Mouse (Mus musculus) B cell, adult 2 months (primary cell): ENCODE data around the gene Hacl1.

Source experiments
- DNase-seq, 2 experiments: peaks; one replicate each; pipeline ENCODE4 v3.0.0; 2022

Hacl1 gene

DNA sequence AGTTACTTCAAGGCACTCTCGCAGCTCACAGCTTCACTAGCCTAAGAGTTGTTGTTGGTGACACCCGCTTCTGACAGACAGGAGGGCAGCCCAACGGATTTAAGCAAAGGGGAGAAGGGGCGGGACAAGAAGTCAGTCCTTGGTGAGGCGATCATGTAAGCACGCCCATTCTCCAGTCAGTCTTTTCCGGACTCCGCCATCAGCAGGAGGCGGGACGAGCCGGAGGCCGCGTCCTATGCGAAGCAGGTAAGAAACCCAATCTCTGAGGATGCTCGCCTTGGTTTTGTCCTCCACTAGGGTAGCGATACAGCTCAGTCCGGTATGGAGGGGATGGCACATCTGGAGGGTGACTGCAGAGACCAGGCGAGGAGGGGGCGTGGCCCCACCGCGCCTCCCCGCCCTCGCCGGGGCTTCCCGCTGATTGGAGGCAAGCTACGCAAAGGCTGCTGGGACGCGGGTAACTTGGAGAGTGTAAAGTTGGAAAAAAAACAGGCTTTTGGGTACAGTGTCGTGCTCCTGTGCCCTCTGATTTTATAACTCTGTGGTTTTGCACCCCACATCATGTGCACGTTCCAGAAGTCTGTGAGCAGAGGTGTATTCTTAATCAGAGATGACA, at the start of gene Hacl1, which contains the start of gene Btd:
TSS of gene Hacl1 (minus strand) at position 397 of the 616 bp plus-strand sequence.
TSS of gene Btd (plus strand) at position 139 of the 616 bp plus-strand sequence.
- peak; percentile 88 to 91 for DNase-seq

GRCm38 (mm10) chr14:31686231-31686630, 45.1 kb upstream of the Hacl1 start:
- DNase-seq, result no peak

DNA sequence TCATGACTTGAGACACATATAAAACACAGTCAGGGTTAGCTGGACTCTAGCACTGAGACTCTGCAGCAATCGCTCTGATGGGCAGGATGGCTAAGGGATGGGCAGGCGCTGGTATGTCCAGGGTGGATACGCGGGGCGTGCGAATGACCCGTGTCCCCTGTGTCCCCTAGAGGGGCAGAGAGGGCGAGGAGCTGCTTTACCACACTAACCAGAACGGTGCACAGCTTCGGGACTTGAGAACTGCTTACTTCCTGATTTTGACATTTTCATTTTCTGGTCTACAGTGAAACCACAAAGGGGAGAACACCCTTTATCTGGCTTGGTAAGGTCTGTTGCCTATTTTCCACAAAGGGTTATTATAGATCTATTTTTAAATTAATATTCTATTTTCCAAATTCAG, 44.6 kb upstream of the Hacl1 start:
- DNase-seq, result peak; percentile 73 to 76

GRCm38 (mm10) chr14:31684343-31685040, 43.4 kb upstream of the Hacl1 start:
- DNase-seq, result no peak

DNA sequence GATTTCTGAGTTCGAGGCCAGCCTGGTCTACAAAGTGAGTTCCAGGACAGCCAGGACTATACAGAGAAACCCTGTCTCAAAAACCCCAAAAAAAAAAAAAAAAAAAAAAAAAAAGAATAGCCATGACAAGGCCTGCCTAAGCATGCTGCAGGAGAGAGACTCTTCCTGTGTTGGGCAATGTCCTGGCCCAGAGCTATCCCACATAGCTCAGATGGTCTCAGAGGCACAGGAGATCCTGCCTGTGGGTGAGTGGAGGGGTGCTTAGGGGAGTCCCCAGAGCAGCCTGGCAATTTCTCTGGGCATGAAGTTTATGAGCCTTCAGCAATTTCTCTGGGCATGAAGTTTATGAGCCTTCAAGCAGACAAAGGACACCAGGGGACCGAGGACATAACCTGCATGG, 42.5 kb upstream of the Hacl1 start:
- no peak for DNase-seq

DNA sequence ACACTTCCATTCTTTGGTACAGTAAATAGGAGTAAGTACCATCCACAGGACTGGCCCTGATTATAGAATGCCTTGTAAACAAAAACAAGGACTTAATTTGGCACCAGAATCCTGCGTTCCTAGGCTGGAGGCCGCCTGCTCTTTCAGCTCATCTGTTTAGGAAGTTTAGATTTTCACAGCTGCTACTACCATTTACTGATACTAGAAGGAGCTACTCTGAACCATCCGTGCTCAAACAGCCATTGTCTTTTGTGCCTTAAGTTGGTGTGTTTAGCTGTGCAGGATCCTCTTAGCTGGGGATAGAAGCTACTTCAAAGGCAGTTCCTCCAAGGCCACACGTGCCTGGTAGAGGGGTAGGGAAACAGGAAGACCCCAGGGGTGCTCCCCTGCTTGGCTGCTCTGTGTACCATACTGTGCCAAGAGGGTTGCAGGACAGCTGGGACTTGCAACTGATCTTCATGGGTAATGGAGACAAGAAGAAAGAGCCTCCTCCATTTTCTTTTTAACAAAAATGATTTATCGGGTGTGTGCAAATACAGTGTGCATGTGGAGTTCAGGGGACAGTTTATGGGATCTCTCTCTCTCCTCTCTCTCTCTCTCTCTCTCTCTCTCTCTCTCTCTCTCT, 41.0 kb upstream of the Hacl1 start:
- DNase-seq, result no peak

DNA sequence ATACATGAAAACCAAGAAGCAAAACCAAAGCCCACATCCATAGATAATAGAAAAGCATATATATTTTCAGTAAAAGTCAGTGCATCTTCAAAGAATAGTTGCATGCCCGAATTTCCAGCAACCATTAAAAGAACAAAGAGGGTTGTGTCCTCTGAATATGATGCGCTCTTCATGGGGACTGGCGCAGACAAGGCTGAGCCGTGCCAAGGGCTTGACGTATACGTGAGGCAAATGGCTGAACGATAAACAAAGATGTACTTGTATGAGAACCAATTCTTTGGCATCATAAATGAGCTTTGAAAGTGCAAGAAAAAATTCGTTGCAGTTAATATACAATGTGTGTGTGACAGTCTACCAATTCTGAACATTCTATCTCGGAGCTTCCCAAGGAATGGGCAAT, 40.2 kb upstream of the Hacl1 start:
- DNase-seq, result no peak

- peak in 1 of 2 experiments; percentile 36 for DNase-seq
Measured at GRCm38 (mm10) chr14:31680656-31681055, 39.6 kb upstream of the Hacl1 start.

DNA sequence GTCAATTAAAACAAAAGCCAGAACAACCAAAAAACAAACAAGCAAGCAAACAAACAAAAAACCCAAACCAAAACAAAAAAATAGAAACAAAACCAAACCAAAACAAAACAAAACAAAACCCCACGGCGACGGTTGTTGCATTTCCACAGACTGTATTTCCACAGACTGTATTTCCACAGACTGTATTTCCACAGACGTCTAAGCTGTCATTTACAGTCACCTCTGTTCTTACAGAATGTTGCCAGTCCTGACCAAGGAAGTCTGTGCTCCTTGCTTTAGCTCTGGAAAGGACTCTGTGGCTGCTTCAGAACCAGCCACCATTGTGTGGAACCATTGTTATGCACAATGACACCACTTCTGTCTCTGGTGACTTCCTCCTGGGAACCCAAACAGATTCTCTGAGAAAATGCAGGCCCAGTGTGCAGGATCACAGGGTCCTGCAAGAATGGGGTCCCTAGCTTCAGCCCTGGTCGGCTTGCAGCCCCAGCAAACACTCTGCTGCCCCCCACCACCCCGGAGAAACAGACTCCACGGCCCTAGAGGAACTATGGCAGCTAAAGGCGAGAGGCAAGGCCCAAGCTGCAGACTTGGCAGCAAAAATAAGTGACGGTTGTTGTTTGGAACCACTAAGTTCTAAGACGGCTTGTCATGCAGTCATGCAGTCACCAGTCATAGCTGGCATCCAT, 30.7 kb upstream of the Hacl1 start:
- DNase-seq, result no peak

DNA sequence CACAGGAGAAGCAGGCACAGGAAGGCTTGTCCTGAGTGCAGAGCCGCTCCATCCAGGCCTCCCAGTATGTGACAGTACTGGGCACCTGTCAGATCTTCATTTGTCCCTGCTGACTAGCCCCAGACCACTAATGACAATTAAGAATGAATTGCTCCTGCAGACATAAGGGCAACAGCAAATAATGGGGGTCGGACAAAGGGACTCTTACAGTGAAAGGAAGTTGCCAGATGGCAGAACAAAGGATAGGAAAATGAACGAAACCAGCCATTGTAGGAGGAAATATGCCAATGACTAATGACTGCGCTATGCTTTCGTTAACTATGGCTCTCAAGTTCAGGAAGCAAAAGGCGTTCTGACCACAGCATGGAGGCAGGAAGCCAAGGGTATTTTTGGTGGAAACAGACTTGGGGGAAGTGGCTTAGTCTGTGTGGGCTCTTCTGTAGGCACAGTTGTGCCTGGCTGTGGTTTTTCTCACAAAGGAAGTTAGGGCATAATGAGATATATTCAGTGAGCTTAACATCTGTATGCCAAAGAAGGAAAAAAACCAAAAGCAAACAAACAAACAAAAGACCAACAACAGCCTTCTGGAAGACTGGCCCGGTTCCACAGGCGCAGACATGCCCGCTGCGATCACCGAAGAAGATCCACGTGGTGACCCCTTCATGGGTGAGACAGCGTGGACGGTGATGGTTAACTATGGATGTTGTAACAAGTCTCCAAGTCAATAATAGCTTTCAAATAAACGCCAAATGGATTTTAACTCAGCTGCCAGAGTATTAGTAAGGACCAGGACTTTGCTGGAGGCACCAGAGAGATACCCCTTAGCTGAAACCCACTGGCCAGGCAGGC, 28.8 kb upstream of the Hacl1 start:
- peak; percentile 50 to 66 for DNase-seq

- no peak for DNase-seq
Measured at GRCm38 (mm10) chr14:31669161-31669611, 28.1 kb upstream of the Hacl1 start.

DNA sequence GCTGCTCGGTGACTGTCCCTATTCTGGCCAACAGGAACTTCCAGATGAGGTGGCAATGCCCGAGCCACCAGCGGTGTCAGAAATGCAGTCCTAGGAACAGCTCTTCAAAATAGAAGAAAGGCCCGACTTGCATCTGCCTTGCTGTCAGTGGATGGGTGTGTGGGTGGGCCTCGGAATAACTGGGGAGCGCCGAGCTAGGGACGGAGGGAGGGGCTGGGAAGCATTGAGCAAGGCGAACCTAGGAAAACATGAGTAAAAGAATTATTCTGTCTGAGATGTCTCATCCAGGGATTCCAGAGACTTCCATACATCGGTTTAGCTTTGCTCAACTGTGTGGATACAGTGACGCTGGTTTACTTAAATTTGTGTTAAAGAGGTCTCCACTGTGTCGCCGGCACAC, 27.2 kb upstream of the Hacl1 start:
- no peak for DNase-seq

GRCm38 (mm10) chr14:31667741-31668140, 26.7 kb upstream of the Hacl1 start:
- DNase-seq, result no peak

DNA sequence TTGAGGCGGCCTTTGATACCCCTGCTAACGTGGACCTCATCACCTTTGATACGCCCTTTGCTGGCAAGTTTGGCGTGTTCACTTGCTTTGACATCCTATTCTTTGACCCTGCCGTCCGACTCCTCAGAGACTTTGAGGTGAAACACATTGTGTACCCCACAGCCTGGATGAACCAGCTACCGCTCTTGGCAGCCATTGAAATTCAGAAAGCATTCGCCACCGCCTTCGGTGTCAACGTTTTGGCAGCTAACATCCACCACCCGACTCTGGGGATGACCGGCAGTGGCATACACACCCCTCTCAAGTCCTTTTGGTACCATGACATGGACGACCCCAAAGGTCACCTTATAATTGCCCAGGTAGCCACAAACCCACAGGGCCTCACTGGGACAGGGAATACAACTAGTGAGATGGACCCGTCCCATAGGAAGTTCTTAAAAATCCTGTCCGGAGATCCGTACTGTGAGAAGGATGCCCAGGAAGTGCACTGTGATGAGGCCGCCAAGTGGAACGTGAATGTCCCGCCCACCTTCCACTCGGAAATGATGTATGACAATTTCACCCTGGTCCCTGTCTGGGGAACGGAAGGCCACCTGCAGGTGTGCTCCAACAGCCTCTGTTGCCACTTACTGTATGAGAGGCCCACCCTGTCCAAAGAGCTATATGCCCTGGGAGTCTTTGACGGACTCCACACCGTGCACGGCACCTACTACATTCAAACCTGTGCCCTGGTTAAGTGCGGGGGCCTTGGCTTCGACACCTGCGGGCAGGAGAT, 26.0 kb upstream of the Hacl1 start:
- DNase-seq, result peak; percentile 61 to 66

DNA sequence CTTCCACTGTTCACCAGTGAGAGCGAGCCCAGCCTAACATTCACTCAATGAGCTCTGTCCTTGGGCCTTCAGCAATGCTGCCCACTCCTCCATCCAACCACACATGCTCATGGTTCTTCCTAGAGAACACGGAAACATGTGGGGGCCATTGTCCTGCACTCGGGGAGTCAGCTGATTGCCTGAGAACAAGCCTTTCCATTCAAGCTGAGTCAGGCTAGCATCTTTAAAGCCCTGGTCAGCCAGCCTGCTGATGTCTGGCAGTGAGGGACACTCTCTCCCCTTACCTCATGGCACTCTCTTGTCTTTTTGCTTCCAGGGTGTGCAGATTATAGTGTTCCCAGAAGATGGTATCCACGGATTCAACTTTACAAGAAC, 24.5 kb upstream of the Hacl1 start:
- no peak for DNase-seq

DNA sequence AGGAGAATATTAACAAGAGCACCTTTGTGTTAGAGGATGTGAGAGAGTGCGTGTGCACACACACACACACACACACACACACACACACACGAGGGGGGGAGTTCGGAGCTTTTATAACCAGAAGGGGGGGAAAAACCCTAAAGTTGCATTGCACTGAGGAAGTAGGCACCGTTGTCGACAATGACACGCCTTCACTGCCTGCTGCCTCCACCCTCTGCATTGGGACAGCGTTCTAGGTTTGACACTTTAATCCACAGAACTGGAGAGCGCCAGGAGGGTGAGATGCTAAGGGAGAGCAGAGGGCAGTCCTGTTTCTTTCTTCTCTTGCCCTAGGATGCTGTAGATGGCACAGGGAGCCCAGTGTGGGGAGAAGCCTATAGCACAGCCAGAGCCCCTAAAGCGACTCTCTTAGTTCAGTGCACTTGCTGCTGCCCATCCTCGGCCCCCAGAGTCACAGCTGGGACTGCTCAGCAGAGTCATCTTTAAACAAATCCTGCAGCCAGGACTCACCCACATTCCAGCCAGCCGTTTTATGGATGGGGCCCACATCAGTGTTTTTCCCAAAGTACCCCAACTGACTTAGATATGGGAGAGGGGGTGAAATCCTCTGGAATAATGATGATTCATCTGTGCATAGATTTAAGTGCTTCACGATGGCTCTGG, 23.9 kb upstream of the Hacl1 start:
- DNase-seq, result peak; percentile 76 to 78

DNA sequence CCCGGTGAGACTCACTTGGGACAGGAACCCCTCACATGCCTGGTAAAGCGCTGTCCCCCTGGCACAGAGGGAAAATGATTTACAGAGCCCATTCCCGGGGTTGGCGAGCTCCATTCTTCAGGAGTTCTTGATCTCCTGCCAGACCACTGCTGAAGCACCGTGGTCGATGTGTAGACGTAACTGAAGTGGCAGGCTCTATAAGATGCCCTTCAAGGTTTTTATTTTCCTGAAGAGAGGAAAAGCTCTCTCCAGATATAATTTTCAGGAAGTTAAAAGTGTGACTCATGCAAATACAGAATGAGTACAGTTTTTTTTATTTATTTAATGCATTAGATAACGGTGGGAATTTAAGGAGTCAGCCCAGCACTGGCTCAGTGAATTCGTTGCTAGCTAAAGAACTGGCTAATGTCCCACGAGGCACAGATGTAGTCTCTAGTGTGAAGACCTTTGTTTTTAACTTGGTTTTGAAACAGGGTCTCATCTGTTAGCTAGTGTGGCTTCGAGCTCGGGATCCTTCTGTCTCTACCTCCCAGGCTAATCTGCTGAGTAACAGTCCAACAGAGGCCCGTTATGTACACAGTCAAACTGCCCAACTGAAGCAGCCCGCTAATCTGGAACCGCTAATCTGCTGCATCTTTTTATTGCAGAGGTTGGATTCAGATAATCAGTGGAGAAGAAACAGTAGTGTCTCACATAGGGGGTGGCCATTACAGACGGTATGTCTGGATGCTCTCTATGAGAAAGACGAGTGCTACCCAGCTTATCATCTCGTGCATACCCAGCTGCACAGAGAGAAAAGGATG, 23.2 kb upstream of the Hacl1 start:
- no peak for DNase-seq

DNA sequence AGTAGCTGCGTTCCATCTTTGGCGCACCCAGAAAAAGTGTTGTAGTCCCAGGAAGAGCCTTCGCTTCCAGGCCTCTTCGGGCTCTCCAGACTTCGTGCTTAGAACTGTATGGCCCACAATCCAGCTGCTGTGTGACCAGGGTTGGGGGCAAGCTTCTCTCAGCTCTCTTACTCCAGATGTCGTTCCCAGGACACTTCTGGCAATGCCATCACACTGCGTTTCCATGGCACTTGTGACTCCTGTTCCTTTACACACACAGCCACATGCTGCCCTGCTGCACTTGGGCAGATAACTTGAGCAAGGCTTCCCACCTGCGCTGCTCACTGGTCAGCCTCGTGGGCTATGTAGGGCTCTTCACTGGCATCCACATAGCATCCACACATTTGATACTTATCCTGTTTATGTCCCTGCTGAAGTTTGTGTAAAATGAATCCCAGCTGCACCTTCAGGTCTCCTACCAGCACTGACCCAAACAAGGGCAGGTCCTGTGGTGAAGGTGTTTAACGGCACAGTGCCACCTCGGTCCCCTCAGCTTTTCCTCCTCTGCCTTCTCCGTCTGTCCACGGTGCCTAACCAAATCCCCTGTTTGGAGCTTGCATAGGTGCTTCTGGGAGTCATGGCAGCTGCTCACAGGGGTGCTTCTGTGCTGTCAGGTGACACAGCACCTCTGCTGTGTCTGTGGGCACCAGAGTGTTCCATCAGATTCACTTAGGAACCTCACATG, 22.5 kb upstream of the Hacl1 start:
- DNase-seq, result no peak

- peak; percentile 65 to 67 for DNase-seq
Measured at GRCm38 (mm10) chr14:31662555-31663211, 21.6 kb upstream of the Hacl1 start.
